Mouse (Mus musculus) megakaryocyte, embryonic 14.5 days (primary cell): ENCODE measurements around the gene Gm20661.
A peak's percentile ranks its signal among the peaks of the same experiment; 100 is the strongest.

Experiments
- FLI1 ChIP-seq: IDR thresholded peaks from 2 replicates; pipeline ENCODE4 v1.6.1; 2012; ENCODE audit warnings: low read length, inconsistent platforms, mixed read lengths
- GATA1 ChIP-seq: IDR thresholded peaks from 3 replicates; pipeline ENCODE4 v1.6.1; 2012; ENCODE audit warnings: mixed read lengths, low read length, inconsistent platforms, borderline replicate concordance

- peak; percentile 31; the same call in 1 of the 3 replicates for TF ChIP-seq GATA1
- no peak for TF ChIP-seq FLI1
Observed at GRCm38 (mm10) chr9:107975399-107976386, 7.2 kb upstream of the Gm20661 start, which contains the start of gene Uba7.
